Mouse (Mus musculus) kidney, postnatal 14 days (tissue): ENCODE data around the gene G430095P16Rik.

Experiments
- DNase-seq: peaks from one replicate; pipeline ENCODE4 v3.0.0; 2022; ENCODE audit warnings: mixed read lengths

The G430095P16Rik gene

GRCm38 (mm10) chr8:84703466-84704249 lies 19.1 kb upstream of the G430095P16Rik start:
- DNase-seq, result no peak

GRCm38 (mm10) chr8:84704356-84704755 lies 18.5 kb upstream of the G430095P16Rik start:
- peak; percentile 80 for DNase-seq

- no peak for DNase-seq
These were observed 17.7 kb upstream of the G430095P16Rik start for GRCm38 (mm10) chr8:84704867-84705831.

GRCm38 (mm10) chr8:84705960-84706359 lies 16.8 kb upstream of the G430095P16Rik start:
- DNase-seq, result no peak

GRCm38 (mm10) chr8:84706610-84707266 lies 16.1 kb upstream of the G430095P16Rik start:
- DNase-seq, result no peak

- DNase-seq, result no peak
These were observed 15.4 kb upstream of the G430095P16Rik start for GRCm38 (mm10) chr8:84707267-84707883.

- DNase-seq, result no peak
These were observed 14.7 kb upstream of the G430095P16Rik start for GRCm38 (mm10) chr8:84708071-84708541.

GRCm38 (mm10) chr8:84708774-84709475 lies 13.9 kb upstream of the G430095P16Rik start:
- peak; percentile 89 for DNase-seq

GRCm38 (mm10) chr8:84709931-84710330 lies 12.9 kb upstream of the G430095P16Rik start:
- no peak for DNase-seq

GRCm38 (mm10) chr8:84711312-84711711 lies 11.5 kb upstream of the G430095P16Rik start:
- DNase-seq, result no peak

- DNase-seq, result peak; percentile 65
These were observed 10.7 kb upstream of the G430095P16Rik start for GRCm38 (mm10) chr8:84711933-84712758.

GRCm38 (mm10) chr8:84712759-84713120 lies 10.1 kb upstream of the G430095P16Rik start:
- no peak for DNase-seq

GRCm38 (mm10) chr8:84713381-84713780 lies 9.4 kb upstream of the G430095P16Rik start:
- no peak for DNase-seq

- no peak for DNase-seq
These were observed 8.6 kb upstream of the G430095P16Rik start for GRCm38 (mm10) chr8:84714161-84714560.

- DNase-seq, result no peak
These were observed 6.8 kb upstream of the G430095P16Rik start for GRCm38 (mm10) chr8:84715893-84716468.

GRCm38 (mm10) chr8:84716790-84717189 lies 6.0 kb upstream of the G430095P16Rik start:
- no peak for DNase-seq

- no peak for DNase-seq
These were observed 4.3 kb upstream of the G430095P16Rik start for GRCm38 (mm10) chr8:84718476-84718875.

- DNase-seq, result no peak
These were observed 3.7 kb upstream of the G430095P16Rik start for GRCm38 (mm10) chr8:84718959-84719690.

- DNase-seq, result no peak
These were observed 317 bp upstream of the G430095P16Rik start for GRCm38 (mm10) chr8:84722530-84722849.

- no peak for DNase-seq
These were observed 729 bp downstream of the G430095P16Rik start for GRCm38 (mm10) chr8:84723571-84723900.
